Mouse (Mus musculus) liver, postnatal 0 days (tissue): ENCODE data around the gene Retreg1.

Experiments used
- CTCF ChIP-seq: sonication (generic); IDR thresholded peaks from 2 replicates; pipeline ENCODE4 v1.5.1; 2016; ENCODE audit warnings: antibody characterized with exemption, low read depth
- EP300 ChIP-seq: IDR thresholded peaks from 2 replicates; pipeline ENCODE4 v1.6.1; 2016; ENCODE audit warnings: antibody characterized with exemption, low read depth, mild to moderate bottlenecking

DNA sequence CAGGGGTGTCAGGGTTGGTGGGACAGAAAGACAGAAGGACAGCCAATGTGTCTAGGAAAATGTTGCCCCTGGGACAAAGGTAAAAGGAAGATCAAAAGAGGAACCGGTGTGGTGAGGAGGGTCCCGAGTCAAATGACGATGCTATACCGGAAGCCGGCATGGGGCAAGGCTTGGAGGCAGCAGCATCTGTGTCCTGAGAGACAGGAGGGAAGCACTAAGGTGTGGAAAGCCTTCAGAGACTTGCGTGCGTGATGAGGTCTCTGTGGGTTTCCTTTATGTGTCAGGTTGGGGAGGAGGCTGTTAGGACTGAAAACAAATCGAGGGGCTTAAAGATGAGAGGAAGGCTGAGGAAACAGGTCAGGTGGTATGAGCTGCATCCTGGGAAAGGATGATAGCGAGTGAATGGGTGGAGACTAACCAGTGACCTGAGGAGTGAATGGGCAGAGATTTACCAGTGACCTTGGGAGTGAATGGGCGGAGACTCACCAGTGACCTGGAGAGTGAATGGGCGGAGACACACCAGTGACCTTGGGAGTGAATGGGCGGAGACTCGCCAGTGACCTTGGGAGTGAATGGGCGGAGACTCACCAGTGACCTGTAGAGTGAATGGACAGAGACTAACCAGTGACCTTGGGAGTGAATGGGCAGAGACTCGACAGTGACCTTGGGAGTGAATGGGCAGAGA is 60.1 kb downstream of the Retreg1 start:
- TF ChIP-seq CTCF (no peak), EP300 (no peak)
